Mouse (Mus musculus) olfactory bulb, adult 2 months (tissue): Measurements from ENCODE around the gene Wiz.

Source experiments
- CTCF ChIP-seq: fragments of 200-500 bp; IDR thresholded peaks from 2 replicates; pipeline ENCODE4 v1.5.1; 2012; ENCODE audit warnings: low read depth, mild to moderate bottlenecking, low read length, moderate library complexity; ENCODE audit not compliant: insufficient read depth
- POLR2A ChIP-seq: fragments of 200-500 bp; IDR thresholded peaks from 2 replicates; pipeline ENCODE4 v1.6.1; 2012; ENCODE audit warnings: mild to moderate bottlenecking, low read depth, low read length, moderate library complexity; ENCODE audit not compliant: insufficient read depth

- no peak for TF ChIP-seq POLR2A
- no peak for TF ChIP-seq CTCF
Measured at GRCm38 (mm10) chr17:32365296-32365695, 23.9 kb downstream of the Wiz start.
